Comparison of ENCODE assay signal across 14 mouse cellular contexts in the genomic region with DNA sequence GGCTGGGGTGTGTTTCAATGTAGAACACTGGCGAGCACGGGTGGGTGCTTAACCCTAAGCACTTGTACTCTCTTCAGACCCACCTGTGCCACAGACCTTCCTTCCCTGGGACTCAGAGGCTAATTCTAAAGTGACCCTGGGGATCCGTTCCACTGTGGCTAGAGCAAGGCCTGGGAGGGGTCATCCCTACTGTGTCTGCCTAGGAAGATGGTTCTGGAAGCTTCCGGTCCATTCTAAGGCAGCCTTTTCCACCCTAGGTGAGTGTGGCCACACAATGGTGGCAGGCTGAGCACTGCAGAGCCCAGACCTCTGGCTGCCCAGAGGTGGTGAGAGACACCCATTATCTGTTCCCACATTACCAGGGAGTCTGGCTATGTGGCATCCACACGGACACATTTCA. TPM values are rescaled to one million over a fixed set of nuclear protein-coding genes. Genes with fewer than 3 reads are reported as not detected.
DNase-seq lines count a peak whose midpoint lies in the region; ATAC-seq lines count a peak whose summit lies in the region.
"Had no signal": no experiment of that assay in that cellular context is flagged by ENCODE, and none has a peak within 500 bp of the region (broad histone marks: within the 10 kb centered on the region; RNA-seq: fewer than 3 reads in every experiment).

No protein-coding gene starts in this region.

- no peaks in the 10 kb centered on the region for H3K27me3 ChIP-seq in forebrain, embryonic 11.5 days (ENCODE audit: control insufficient read depth, insufficient read depth, low read length)
- H3K27me3 ChIP-seq in forebrain, embryonic 16.5 days (replicated peaks; ENCODE audit: control insufficient read depth, insufficient read depth, low read length), result no peaks in the 10 kb centered on the region
- H3K27me3 ChIP-seq: embryonic facial prominence, embryonic 12.5 days; forebrain, embryonic 13.5 days; forebrain, embryonic 15.5 days had no signal

- no peak overlapping the region for H3K27ac ChIP-seq in forebrain, embryonic 11.5 days (ENCODE audit: low read depth, low read length)
- no peak overlapping the region for H3K27ac ChIP-seq in forebrain, embryonic 16.5 days (ENCODE audit: low read length)
- H3K27ac ChIP-seq: embryonic facial prominence, embryonic 10.5 days; embryonic facial prominence, embryonic 12.5 days; forebrain, embryonic 13.5 days; forebrain, embryonic 15.5 days had no signal

- peak; percentile 46 for DNase-seq in forebrain, embryonic 11.5 days (ENCODE audit: low spot score)
- peak; percentile 66 for DNase-seq in heart, adult 11 months
- DNase-seq in heart, adult 18-20 months, result no peak
- DNase-seq in testis, postnatal 10 days (ENCODE audit: low spot score), result peak; percentile 32
- no peak for DNase-seq in testis, postnatal 14 days (ENCODE audit: low spot score)

- no peak overlapping the region for H3K4me2 ChIP-seq in forebrain, embryonic 11.5 days (ENCODE audit: low read depth, low read length, severe bottlenecking)
- no peak overlapping the region for H3K4me2 ChIP-seq in forebrain, embryonic 16.5 days (ENCODE audit: low read length)
- H3K4me2 ChIP-seq: embryonic facial prominence, embryonic 12.5 days; forebrain, embryonic 13.5 days; forebrain, embryonic 15.5 days had no signal

- WGBS in forebrain, embryonic 11.5 days, result 84% methylated on average over 5 of the region's 5 CpGs
- 78% methylated on average over 5 of the region's 5 CpGs for WGBS in forebrain, embryonic 16.5 days

- no peaks in the 10 kb centered on the region for H3K9me3 ChIP-seq in forebrain, embryonic 11.5 days (ENCODE audit: control insufficient read depth, low read length)
- no peaks in the 10 kb centered on the region for H3K9me3 ChIP-seq in forebrain, embryonic 16.5 days (ENCODE audit: control insufficient read depth, low read length)
- H3K9me3 ChIP-seq: embryonic facial prominence, embryonic 10.5 days; embryonic facial prominence, embryonic 12.5 days; forebrain, embryonic 13.5 days; forebrain, embryonic 15.5 days; G1E had no signal

- no peaks in the 10 kb centered on the region for H3K4me1 ChIP-seq in forebrain, embryonic 11.5 days (replicated peaks; ENCODE audit: control insufficient read depth, insufficient read depth, low read length)
- H3K4me1 ChIP-seq in forebrain, embryonic 16.5 days (replicated peaks; ENCODE audit: control insufficient read depth, insufficient read depth, low read length), result no peaks in the 10 kb centered on the region
- H3K4me1 ChIP-seq: embryonic facial prominence, embryonic 12.5 days had no signal

- H3K4me3 ChIP-seq in forebrain, embryonic 11.5 days (ENCODE audit: low read depth, low read length), result no peak overlapping the region
- H3K4me3 ChIP-seq in forebrain, embryonic 16.5 days (replicated peaks; ENCODE audit: low read length), result no peak overlapping the region
- H3K4me3 ChIP-seq: embryonic facial prominence, embryonic 10.5 days; embryonic facial prominence, embryonic 12.5 days; forebrain, embryonic 13.5 days; forebrain, embryonic 15.5 days had no signal

- H3K9ac ChIP-seq in forebrain, embryonic 11.5 days (ENCODE audit: low read length), result no peak overlapping the region
- no peak overlapping the region for H3K9ac ChIP-seq in forebrain, embryonic 16.5 days (replicated peaks; ENCODE audit: low read depth, low read length)
- H3K9ac ChIP-seq: embryonic facial prominence, embryonic 12.5 days; forebrain, embryonic 13.5 days; forebrain, embryonic 15.5 days had no signal

- no peaks in the 10 kb centered on the region for H3K36me3 ChIP-seq in forebrain, embryonic 11.5 days (ENCODE audit: control insufficient read depth, insufficient read depth, low read length)
- no peaks in the 10 kb centered on the region for H3K36me3 ChIP-seq in forebrain, embryonic 16.5 days (ENCODE audit: control insufficient read depth, insufficient read depth)
- H3K36me3 ChIP-seq: embryonic facial prominence, embryonic 10.5 days; embryonic facial prominence, embryonic 12.5 days; forebrain, embryonic 15.5 days; G1E had no signal

- ATAC-seq in forebrain, embryonic 11.5 days (replicated peaks; ENCODE audit: low FRiP score), result no peak
- no peak for ATAC-seq in forebrain, embryonic 16.5 days
- ATAC-seq: activated CD4-positive, CD25-positive, alpha-beta regulatory T cell, adult 4 months; CD4-positive, CD25-positive, alpha-beta regulatory T cell, adult 4 months had no signal

RNA-seq across cellular contexts. Expression of gene Fzd9, which starts 35.9 kb away (rescaled TPM):
- polyA plus RNA-seq in forebrain, embryonic 11.5 days (2014; fragmentation: Nextera tagmentation; extraction: Ambion mirVana), result 19.5 and 19.7 TPM in 2 replicates
- polyA plus RNA-seq in forebrain, embryonic 16.5 days (2015; fragmentation: Nextera tagmentation; extraction: Ambion mirVana), result 11.9 and 12.4 TPM in 2 replicates
- 1 to 10 TPM; 1.6 to 2.2 TPM for total RNA-seq in heart, adult 18-20 months (2021)
- total RNA-seq: CH12.LX, G1E had no signal
- polyA plus RNA-seq: activated CD4-positive, CD25-positive, alpha-beta regulatory T cell, adult 4 months; CD4-positive, CD25-positive, alpha-beta regulatory T cell, adult 4 months had no signal

Comparison
In these comparisons a context has a peak if more than half of its experiments do, and no peak if none do; other contexts are left out.
1. DNase-seq: peak in forebrain, embryonic 11.5 days (single experiment), heart, adult 11 months (single experiment) and testis, postnatal 10 days (single experiment); none in heart, adult 18-20 months (0 of 2) and testis, postnatal 14 days (single experiment).